Mouse (Mus musculus) heart, embryonic 12.5 days (tissue): ENCODE data around the gene Cdh11. TPM values are rescaled to one million over a fixed set of nuclear protein-coding genes. Genes with fewer than 3 reads are reported as not detected.
A peak's percentile ranks its signal among the peaks of the same experiment; 100 is the strongest.

ENCODE experiments used
- ATAC-seq: fragments of 200-750 bp; cut with Nextera tagmentation; 2 replicates; pipeline ENCODE4 v1.8.0; 2017; ENCODE audit warnings: moderate TSS enrichment, moderate library complexity; ENCODE audit not compliant: insufficient number of reproducible peaks, low FRiP score
- H3K27ac ChIP-seq: fragments of 300-500 bp; sonication (generic); 2 replicates; pipeline ENCODE4 v1.5.1; 2016; ENCODE audit warnings: mild to moderate bottlenecking, moderate library complexity; ENCODE audit not compliant: poor library complexity, severe bottlenecking
- H3K27me3 ChIP-seq: fragments of 300-500 bp; sonication (generic); replicated peaks from 2 replicates; pipeline ENCODE4 v1.6.1; 2016; ENCODE audit warnings: mild to moderate bottlenecking, moderate library complexity
- H3K36me3 ChIP-seq: fragments of 300-500 bp; sonication (generic); 2 replicates; pipeline ENCODE4 v1.6.1; 2016; ENCODE audit warnings: mild to moderate bottlenecking, moderate library complexity
- H3K4me1 ChIP-seq: fragments of 300-500 bp; sonication (generic); replicated peaks from 2 replicates; pipeline ENCODE4 v1.6.1; 2016; ENCODE audit warnings: mild to moderate bottlenecking
- H3K4me2 ChIP-seq: fragments of 300-500 bp; sonication (generic); 2 replicates; pipeline ENCODE4 v1.6.1; 2016; ENCODE audit warnings: mild to moderate bottlenecking, moderate library complexity
- H3K4me3 ChIP-seq: fragments of 300-500 bp; sonication (generic); 2 replicates; pipeline ENCODE4 v1.5.1; 2016; ENCODE audit warnings: mild to moderate bottlenecking
- H3K9ac ChIP-seq: fragments of 300-500 bp; sonication (generic); 2 replicates; pipeline ENCODE4 v1.6.1; 2016; ENCODE audit warnings: mild to moderate bottlenecking, moderate library complexity
- H3K9me3 ChIP-seq: fragments of 300-500 bp; sonication (generic); replicated peaks from 2 replicates; pipeline ENCODE4 v1.6.1; 2016; ENCODE audit warnings: mild to moderate bottlenecking, moderate library complexity
- WGBS: fragments of 180-500 bp; shearing (Covaris S2); methylation state at CpG from one replicate; pipeline ENCODE4 v1.1.7; 2016; 5-methylcytosine and 5-hydroxymethylcytosine counted together
- microRNA-seq: library from miRNA; unstranded; fragments of <30 nt; microRNA quantifications from one replicate; pipeline ENCODE4, GENCODE M21; 2017
- polyA plus RNA-seq: library from polyadenylated mRNA; unstranded; fragments of >200 nt; fragmentation: Nextera tagmentation; extraction: Ambion mirVana; gene quantifications from 2 replicates; pipeline ENCODE4 v1.2.1, GENCODE M21; 2016

The Cdh11 gene
- polyA plus RNA-seq, 1 experiment from 2014 or later = 78.8 TPM

- Histone ChIP-seq H3K4me2 (no peak overlapping the region), H3K4me1 (no peaks in the 10 kb centered on the region), H3K27me3 (no peaks in the 10 kb centered on the region), H3K9ac (no peak overlapping the region), H3K9me3 (0 out of 2 replicates have a peak, but pooled peaks cover 4% of the 10 kb centered on the region), H3K36me3 (no peaks in the 10 kb centered on the region), H3K27ac (no peak overlapping the region), H3K4me3 (no peak overlapping the region)
- no peak for ATAC-seq
- WGBS = 71% methylated on average over 4 of the region's 4 CpGs
Observed at GRCm38 (mm10) chr8:102612146-102612545, 173.3 kb downstream of the Cdh11 start.

- H3K27me3 ChIP-seq = no peaks in the 10 kb centered on the region
- no peak overlapping the region for H3K27ac ChIP-seq
- WGBS = 49% methylated on average over 4 of the region's 4 CpGs
- H3K4me2 ChIP-seq = no peak overlapping the region
- H3K36me3 ChIP-seq = no peaks in the 10 kb centered on the region
- no peak overlapping the region for H3K9ac ChIP-seq
- H3K4me1 ChIP-seq = peaks cover 5% of the 10 kb centered on the region
- no peaks in the 10 kb centered on the region for H3K9me3 ChIP-seq
- no peak overlapping the region for H3K4me3 ChIP-seq
- ATAC-seq = no peak
Observed at GRCm38 (mm10) chr8:102601327-102601726, 184.1 kb downstream of the Cdh11 start.

- Histone ChIP-seq H3K9ac (no peak overlapping the region), H3K36me3 (no peaks in the 10 kb centered on the region), H3K4me3 (no peak overlapping the region), H3K4me2 (no peak overlapping the region), H3K27ac (no peak overlapping the region), H3K4me1 (peaks cover 7% of the 10 kb centered on the region), H3K9me3 (no peaks in the 10 kb centered on the region), H3K27me3 (no peaks in the 10 kb centered on the region)
- WGBS = under 1% methylated on average over 3 of the region's 3 CpGs
- ATAC-seq = peak; percentile 83
Observed at GRCm38 (mm10) chr8:102596523-102596922, 188.9 kb downstream of the Cdh11 start.

DNA sequence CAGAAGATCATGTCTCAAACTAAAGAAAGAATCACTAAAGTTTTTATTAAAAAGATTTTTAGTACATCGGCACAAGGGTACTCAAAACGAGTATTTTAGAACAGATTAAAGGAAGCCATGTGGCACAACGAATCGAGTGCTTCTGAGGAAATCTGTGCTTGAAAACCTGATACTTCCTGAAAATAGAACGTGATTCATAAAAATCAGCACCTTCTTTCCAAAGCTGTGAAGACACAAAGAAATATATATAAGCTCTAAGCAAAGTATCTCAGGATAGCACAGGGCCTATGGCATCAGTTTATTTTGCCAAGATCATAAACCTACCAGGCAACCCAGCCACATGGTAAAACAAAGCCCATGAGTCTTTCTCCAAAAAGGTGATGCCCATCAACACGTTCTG, 191.5 kb downstream of the Cdh11 start:
- 81% methylated on average over 6 of the region's 6 CpGs for WGBS
- Histone ChIP-seq H3K27me3 (no peaks in the 10 kb centered on the region), H3K4me3 (no peak overlapping the region), H3K4me2 (no peak overlapping the region), H3K27ac (no peak overlapping the region), H3K4me1 (peaks cover 7% of the 10 kb centered on the region), H3K36me3 (no peaks in the 10 kb centered on the region), H3K9ac (no peak overlapping the region), H3K9me3 (no peaks in the 10 kb centered on the region)
- ATAC-seq = no peak

Small RNA genes lying within 50 kb of the gene (microRNA-seq; reads per million reads assigned to microRNA genes)
- gene Gm26301 = not detected
